Mouse (Mus musculus): ENCODE measurements around the gene Gm21985.
"Not testable (repeated sequence)": the region's sequence is repeated elsewhere in the genome, so short reads cannot be mapped to it uniquely, and the experiment has no call there.

The Gm21985 gene

GRCm38 (mm10) chr2:112284363-112285030, 18.4 kb downstream of the Gm21985 start:
- CTCF ChIA-PET, result no interaction called here
- POLR2A ChIA-PET, result interaction anchor here in 3 of 4 experiments (0.7 to 4.1 kb wide), 18 partner anchors 9 to 1513 kb away, joined by 3 to 25 read pairs (median 5); partner anchors contain the start of genes Slc12a6 (in 3 of the 3), Emc4 (in 2 of the 3), Gm21985 (in 2 of the 3) and Emc7 (in 1 of the 3)

GRCm38 (mm10) chr2:112285031-112285390, 18.9 kb downstream of the Gm21985 start:
- CTCF ChIA-PET, result no interaction called here
- POLR2A ChIA-PET, result interaction anchor here in 2 of 4 experiments (0.7 to 4.1 kb wide), 12 partner anchors 9 to 1514 kb away, joined by 3 to 25 read pairs (median 8); partner anchors contain the start of genes Emc4 (in 2 of the 2), Gm21985 (in 2 of the 2), Slc12a6 (in 2 of the 2) and Lpcat4 (in 1 of the 2)

- POLR2A ChIA-PET, result interaction anchor here in 2 of 4 experiments (0.5 to 4.1 kb wide), 3 partner anchors 20 to 27 kb away, joined by 3 to 25 read pairs (median 18); partner anchors contain the start of genes Gm21985 (in 2 of the 2) and Slc12a6 (in 2 of the 2)
- CTCF ChIA-PET, result not testable (repeated sequence)
Observed at GRCm38 (mm10) chr2:112286062-112286461, 19.9 kb downstream of the Gm21985 start.

- POLR2A ChIA-PET, result interaction anchor here in 1 of 4 experiments (1.0 kb wide), 1 partner anchor 47 kb away, joined by 3 read pairs; no protein-coding TSS in a partner anchor
- CTCF ChIA-PET, result no interaction called here
Observed at GRCm38 (mm10) chr2:112287059-112287458, 20.9 kb downstream of the Gm21985 start.

- ChIA-PET POLR2A (interaction anchor here in 2 of 4 experiments (1.0 to 2.3 kb wide), 7 partner anchors 10 to 78 kb away, joined by 3 to 7 read pairs (median 4); partner anchors contain the start of genes Emc4 (in 1 of the 2), Gm21985 (in 1 of the 2), Nop10 (in 1 of the 2) and Slc12a6 (in 1 of the 2)), CTCF (no interaction called here)
Observed at GRCm38 (mm10) chr2:112289507-112289906, 23.4 kb downstream of the Gm21985 start.

- ChIA-PET POLR2A (no interaction called here), CTCF (no interaction called here)
Observed at GRCm38 (mm10) chr2:112292823-112293222, 26.7 kb downstream of the Gm21985 start.

GRCm38 (mm10) chr2:112296211-112296610, 30.1 kb downstream of the Gm21985 start:
- CTCF ChIA-PET, result interaction anchor here in 1 of 4 experiments (0.8 kb wide), 1 partner anchor 83 kb away, joined by 3 read pairs; the partner anchor contains the start of gene Katnbl1

GRCm38 (mm10) chr2:112298221-112298620, 32.1 kb downstream of the Gm21985 start:
- ChIA-PET CTCF (no interaction called here), POLR2A (interaction anchor here in 1 of 4 experiments (1.2 to 1.8 kb wide), 2 partner anchors 16 to 58 kb away, joined by 4 to 5 read pairs; no protein-coding TSS in a partner anchor)

More at GRCm38 (mm10) chr2:112296211-112296610, 30.1 kb downstream of the Gm21985 start:
- POLR2A ChIA-PET, result interaction anchor here in 3 of 4 experiments (1.0 to 1.4 kb wide), 7 partner anchors 13 to 72 kb away, joined by 3 to 7 read pairs (median 3); partner anchors contain the start of genes Emc4 (in 3 of the 3), Gm21985 (in 1 of the 3) and Slc12a6 (in 1 of the 3)

- ChIA-PET POLR2A (interaction anchor here in 1 of 4 experiments (1.6 kb wide), 1 partner anchor 43 kb away, joined by 5 read pairs; the partner anchor contains the start of genes Gm21985 and Slc12a6), CTCF (no interaction called here)
Observed at GRCm38 (mm10) chr2:112308671-112309070, 42.6 kb downstream of the Gm21985 start.

GRCm38 (mm10) chr2:112309161-112309600, 43.1 kb downstream of the Gm21985 start:
- ChIA-PET CTCF (no interaction called here), POLR2A (interaction anchor here in 2 of 4 experiments (1.5 to 1.6 kb wide), 2 partner anchors 20 to 44 kb away, joined by 3 to 5 read pairs; partner anchors contain the start of genes Gm21985 (in 1 of the 2) and Slc12a6 (in 1 of the 2))

GRCm38 (mm10) chr2:112315638-112316037, 49.5 kb downstream of the Gm21985 start:
- ChIA-PET CTCF (interaction anchor here in 1 of 4 experiments (0.5 kb wide), 1 partner anchor 33 kb away, joined by 6 read pairs; no protein-coding TSS in a partner anchor), POLR2A (interaction anchor here in 2 of 4 experiments (0.6 to 1.0 kb wide), 3 partner anchors 16 to 200 kb away, joined by 3 read pairs; no protein-coding TSS in a partner anchor)

- ChIA-PET POLR2A (no interaction called here), CTCF (no interaction called here)
Observed at GRCm38 (mm10) chr2:112318227-112318626, 52.1 kb downstream of the Gm21985 start.

GRCm38 (mm10) chr2:112318905-112319304, 52.8 kb downstream of the Gm21985 start:
- CTCF ChIA-PET, result no interaction called here

GRCm38 (mm10) chr2:112328069-112328777, 62.1 kb downstream of the Gm21985 start:
- ChIA-PET POLR2A (interaction anchor here in 1 of 4 experiments (1.5 kb wide), 1 partner anchor 40 kb away, joined by 4 read pairs; the partner anchor contains the start of gene Emc4), CTCF (no interaction called here)

More at GRCm38 (mm10) chr2:112318905-112319304, 52.8 kb downstream of the Gm21985 start:
- POLR2A ChIA-PET, result no interaction called here

- ChIA-PET CTCF (interaction anchor here in 1 of 4 experiments (0.6 to 1.0 kb wide), 3 partner anchors 18 to 135 kb away, joined by 3 to 18 read pairs (median 5); no protein-coding TSS in a partner anchor), POLR2A (interaction anchor here in 2 of 4 experiments (0.6 to 1.5 kb wide), 5 partner anchors 8 to 75 kb away, joined by 3 read pairs; partner anchors contain the start of genes Emc4 (in 1 of the 2) and Slc12a6 (in 1 of the 2))
Observed at GRCm38 (mm10) chr2:112332051-112332898, 66.2 kb downstream of the Gm21985 start.

- POLR2A ChIA-PET, result interaction anchor here in 2 of 4 experiments (1.0 to 1.2 kb wide), 2 partner anchors 30 to 31 kb away, joined by 4 read pairs; partner anchors contain the start of gene Emc4 (in 2 of the 2)
- CTCF ChIA-PET, result no interaction called here
Observed at GRCm38 (mm10) chr2:112337211-112337610, 71.1 kb downstream of the Gm21985 start.

GRCm38 (mm10) chr2:112339736-112340135, 73.6 kb downstream of the Gm21985 start:
- POLR2A ChIA-PET, result interaction anchor here in 1 of 4 experiments (0.8 to 1.7 kb wide), 3 partner anchors 15 to 28 kb away, joined by 3 to 5 read pairs (median 4); partner anchors contain the start of gene Emc4
- CTCF ChIA-PET, result interaction anchor here in 1 of 4 experiments (0.5 kb wide), 1 partner anchor 104 kb away, joined by 5 read pairs; no protein-coding TSS in a partner anchor

Measured in embryonic stem cell, embryonic (primary cell).